Mouse (Mus musculus): ENCODE data around the gene Defb19. TPM values are rescaled to one million over a fixed set of nuclear protein-coding genes. Genes with fewer than 3 reads are reported as not detected.

Gene Defb19
- total and polyA plus RNA-seq, 3 experiments: 0.43 TPM; not detected in 2

- no peaks in the 10 kb centered on the region for H3K36me3 ChIP-seq (ENCODE audit: control insufficient read depth, insufficient read depth, low read length)
- no peak overlapping the region for H3K4me3 ChIP-seq
- WGBS: 73% methylated on average over 6 of the region's 6 CpGs
- H3K27ac ChIP-seq: no peak overlapping the region
- no peak for DNase-seq
- intact Hi-C loops (cut with DNase I): loop anchor here (5.0 kb wide), 1 partner anchor 128 kb away; no protein-coding TSS in a partner anchor
- H3K4me1 ChIP-seq (ENCODE audit: control insufficient read depth, insufficient read depth, low read length): no peaks in the 10 kb centered on the region
- no peaks in the 10 kb centered on the region for H3K79me2 ChIP-seq (replicated peaks; ENCODE audit: control insufficient read depth, insufficient read depth, low read length)
- no peaks in the 10 kb centered on the region for H3K27me3 ChIP-seq (ENCODE audit: control insufficient read depth, insufficient read depth, low read length)
- no peak overlapping the region for H3K9ac ChIP-seq (ENCODE audit: low read depth, low read length)
- TF ChIP-seq EP300 (IDR thresholded peaks at IDR 0.05; ENCODE audit: insufficient read depth, low read depth, low read length) (no peak), CTCF (IDR thresholded peaks at IDR 0.05) (no peak)
Observed at GRCm38 (mm10) chr2:152600076-152600475, 20.0 kb upstream of the Defb19 start.

- TF ChIP-seq CTCF (IDR thresholded peaks at IDR 0.05): no peak
- TF ChIP-seq EP300 (IDR thresholded peaks at IDR 0.05; ENCODE audit: insufficient read depth, low read depth, low read length): no peak
- no peak for TF ChIP-seq POLR2A (IDR thresholded peaks at IDR 0.05; ENCODE audit: insufficient read depth, low read depth, low read length)
Observed at GRCm38 (mm10) chr2:152599299-152599698, 19.2 kb upstream of the Defb19 start, which contains the start of gene Defb45. Gene Defb45 (minus strand): TSS chr2:152599399.

GRCm38 (mm10) chr2:152589021-152589420 lies 8.9 kb upstream of the Defb19 start:
- TF ChIP-seq EP300 (IDR thresholded peaks at IDR 0.05; ENCODE audit: insufficient read depth, low read depth, low read length) (no peak), CTCF (IDR thresholded peaks at IDR 0.05) (no peak), POLR2A (IDR thresholded peaks at IDR 0.05; ENCODE audit: insufficient read depth, low read depth, low read length) (no peak)
- H3K4me1 ChIP-seq (ENCODE audit: control insufficient read depth, insufficient read depth, low read length): no peaks in the 10 kb centered on the region
- no peak overlapping the region for H3K9ac ChIP-seq (ENCODE audit: low read depth, low read length)
- no peak overlapping the region for H3K4me3 ChIP-seq
- intact Hi-C loops (cut with DNase I): loop anchor here (5.0 kb wide), 1 partner anchor 137 kb away; no protein-coding TSS in a partner anchor
- H3K79me2 ChIP-seq (replicated peaks; ENCODE audit: control insufficient read depth, insufficient read depth, low read length): no peaks in the 10 kb centered on the region
- no peak overlapping the region for H3K27ac ChIP-seq
- no peak for DNase-seq
- H3K27me3 ChIP-seq (ENCODE audit: control insufficient read depth, insufficient read depth, low read length): no peaks in the 10 kb centered on the region
- WGBS: 65% methylated on average over 6 of the region's 6 CpGs
- no peaks in the 10 kb centered on the region for H3K36me3 ChIP-seq (ENCODE audit: control insufficient read depth, insufficient read depth, low read length)

More at GRCm38 (mm10) chr2:152599299-152599698, 19.2 kb upstream of the Defb19 start, which contains the start of gene Defb45:
- no peaks in the 10 kb centered on the region for H3K79me2 ChIP-seq (replicated peaks; ENCODE audit: control insufficient read depth, insufficient read depth, low read length)
- intact Hi-C loops (cut with DNase I): no loop called here
- no peaks in the 10 kb centered on the region for H3K36me3 ChIP-seq (ENCODE audit: control insufficient read depth, insufficient read depth, low read length)
- H3K27ac ChIP-seq: no peak within 1 kb of the TSS
- no peak within 1 kb of the TSS for H3K4me3 ChIP-seq
- no peak for DNase-seq
- no peaks in the 10 kb centered on the region for H3K27me3 ChIP-seq (ENCODE audit: control insufficient read depth, insufficient read depth, low read length)
- H3K4me1 ChIP-seq (ENCODE audit: control insufficient read depth, insufficient read depth, low read length): no peaks in the 10 kb centered on the region
- H3K9ac ChIP-seq (ENCODE audit: low read depth, low read length): no peak within 1 kb of the TSS
- WGBS: 57% methylated on average over 7 of the region's 7 CpGs

GRCm38 (mm10) chr2:152588450-152588849 lies 8.3 kb upstream of the Defb19 start:
- no peak for DNase-seq
- no peaks in the 10 kb centered on the region for H3K36me3 ChIP-seq (ENCODE audit: control insufficient read depth, insufficient read depth, low read length)
- TF ChIP-seq POLR2A (IDR thresholded peaks at IDR 0.05; ENCODE audit: insufficient read depth, low read depth, low read length) (no peak), EP300 (IDR thresholded peaks at IDR 0.05; ENCODE audit: insufficient read depth, low read depth, low read length) (no peak), CTCF (IDR thresholded peaks at IDR 0.05) (no peak)
- H3K27ac ChIP-seq: no peak overlapping the region
- no peaks in the 10 kb centered on the region for H3K79me2 ChIP-seq (replicated peaks; ENCODE audit: control insufficient read depth, insufficient read depth, low read length)
- 48% methylated on average over 2 of the region's 2 CpGs for WGBS
- intact Hi-C loops (cut with DNase I): loop anchor here (5.0 kb wide), 1 partner anchor 136 kb away; no protein-coding TSS in a partner anchor
- H3K4me1 ChIP-seq (ENCODE audit: control insufficient read depth, insufficient read depth, low read length): no peaks in the 10 kb centered on the region
- no peaks in the 10 kb centered on the region for H3K27me3 ChIP-seq (ENCODE audit: control insufficient read depth, insufficient read depth, low read length)
- no peak overlapping the region for H3K9ac ChIP-seq (ENCODE audit: low read depth, low read length)
- H3K4me3 ChIP-seq: no peak overlapping the region

- no peaks in the 10 kb centered on the region for H3K79me2 ChIP-seq (replicated peaks; ENCODE audit: control insufficient read depth, insufficient read depth, low read length)
- intact Hi-C loops (cut with DNase I): loop anchor here (5.0 kb wide), 1 partner anchor 135 kb away; no protein-coding TSS in a partner anchor
- H3K27me3 ChIP-seq (ENCODE audit: control insufficient read depth, insufficient read depth, low read length): no peaks in the 10 kb centered on the region
- TF ChIP-seq POLR2A (IDR thresholded peaks at IDR 0.05; ENCODE audit: insufficient read depth, low read depth, low read length) (no peak), EP300 (IDR thresholded peaks at IDR 0.05; ENCODE audit: insufficient read depth, low read depth, low read length) (no peak), CTCF (IDR thresholded peaks at IDR 0.05) (peak; percentile 64)
- H3K27ac ChIP-seq: no peak overlapping the region
- H3K4me1 ChIP-seq (ENCODE audit: control insufficient read depth, insufficient read depth, low read length): no peaks in the 10 kb centered on the region
- no peak overlapping the region for H3K4me3 ChIP-seq
- no peak for DNase-seq
- no peaks in the 10 kb centered on the region for H3K36me3 ChIP-seq (ENCODE audit: control insufficient read depth, insufficient read depth, low read length)
- WGBS: 83% methylated on average over 4 of the region's 4 CpGs
- H3K9ac ChIP-seq (ENCODE audit: low read depth, low read length): no peak overlapping the region
Observed at GRCm38 (mm10) chr2:152586926-152587560, 6.9 kb upstream of the Defb19 start.

GRCm38 (mm10) chr2:152580612-152581011 lies 500 bp upstream of the Defb19 start:
- no peak for DNase-seq

More at GRCm38 (mm10) chr2:152580612-152581011, 500 bp upstream of the Defb19 start:
- no peak overlapping the region for H3K27ac ChIP-seq
- no peak overlapping the region for H3K4me3 ChIP-seq
- H3K36me3 ChIP-seq (ENCODE audit: control insufficient read depth, insufficient read depth, low read length): no peaks in the 10 kb centered on the region
- TF ChIP-seq EP300 (IDR thresholded peaks at IDR 0.05; ENCODE audit: insufficient read depth, low read depth, low read length): no peak
- TF ChIP-seq POLR2A (IDR thresholded peaks at IDR 0.05; ENCODE audit: insufficient read depth, low read depth, low read length): no peak
- TF ChIP-seq CTCF (IDR thresholded peaks at IDR 0.05): no peak
- no peaks in the 10 kb centered on the region; the same call in 1 of the 2 replicates for H3K27me3 ChIP-seq (ENCODE audit: control insufficient read depth, insufficient read depth, low read length)
- intact Hi-C loops (cut with DNase I): no loop called here
- no peaks in the 10 kb centered on the region for H3K4me1 ChIP-seq (ENCODE audit: control insufficient read depth, insufficient read depth, low read length)
- no peaks in the 10 kb centered on the region for H3K79me2 ChIP-seq (replicated peaks; ENCODE audit: control insufficient read depth, insufficient read depth, low read length)
- 63% methylated on average over 11 of the region's 11 CpGs for WGBS
- no peak overlapping the region for H3K9ac ChIP-seq (ENCODE audit: low read depth, low read length)

Data from heart, adult 2 months (tissue).